ENCODE assay signal across 19 mouse cellular contexts in the genomic region with DNA sequence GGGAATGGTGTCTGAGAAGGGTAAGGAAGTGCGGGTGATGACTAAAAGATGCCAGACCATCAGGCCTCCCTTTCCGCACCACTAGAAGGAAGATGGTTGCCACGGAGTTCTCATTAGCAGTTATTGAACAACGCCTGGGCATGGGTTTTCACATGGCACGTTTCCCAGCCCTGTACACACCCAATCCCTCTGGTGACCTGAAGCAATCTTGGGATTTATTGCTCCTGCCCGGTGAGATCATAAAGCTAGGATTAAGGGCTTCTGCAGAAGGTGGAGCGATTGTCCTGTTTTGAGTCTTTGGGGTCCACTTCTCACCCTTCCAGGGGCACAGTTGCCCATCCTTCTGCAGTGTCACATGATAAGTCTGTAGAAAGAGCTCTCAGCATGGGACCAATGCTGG. TPM values are rescaled to one million over a fixed set of nuclear protein-coding genes. Genes with fewer than 3 reads are reported as not detected.
"Had no signal": no experiment of that assay in that cellular context is flagged by ENCODE, and none has a peak within 500 bp of the region (broad histone marks: within the 10 kb centered on the region; RNA-seq: fewer than 3 reads in every experiment).

No protein-coding gene starts in this region.

- H3K27me3 ChIP-seq: limb, embryonic 12.5 days; limb, embryonic 15.5 days; lung, embryonic 15.5 days; megakaryocyte, embryonic 14.5 days had no signal

- ATAC-seq: liver, postnatal 0 days had no signal

- H3K9me3 ChIP-seq: limb, embryonic 12.5 days; limb, embryonic 15.5 days; lung, embryonic 15.5 days had no signal

- H3K4me3 ChIP-seq: left cerebral cortex, adult 2 months; limb, embryonic 12.5 days; limb, embryonic 15.5 days; lung, embryonic 15.5 days; megakaryocyte, embryonic 14.5 days had no signal

- H3K36me3 ChIP-seq: limb, embryonic 12.5 days; limb, embryonic 15.5 days; lung, embryonic 15.5 days had no signal

- DNase-seq: kidney, postnatal 25 days; layer of hippocampus, postnatal 36 days; left cerebral cortex, postnatal 4 days; liver, postnatal 0 days; lung, postnatal 10 days; lung, postnatal 36 days; midbrain, embryonic 14.5 days; thymus, adult 18-20 months; thymus, postnatal 36 days had no signal

- H3K4me2 ChIP-seq: limb, embryonic 12.5 days; limb, embryonic 15.5 days; liver, embryonic 11.5 days; lung, embryonic 15.5 days; midbrain, embryonic 11.5 days had no signal

- H3K4me1 ChIP-seq: limb, embryonic 12.5 days; limb, embryonic 15.5 days; lung, embryonic 15.5 days; megakaryocyte, embryonic 14.5 days had no signal

- H3K27ac ChIP-seq: kidney, postnatal 0 days; left cerebral cortex, adult 2 months; limb, embryonic 12.5 days; limb, embryonic 15.5 days; liver, embryonic 14.5 days; lung, embryonic 15.5 days had no signal

- H3K9ac ChIP-seq: limb, embryonic 12.5 days; limb, embryonic 15.5 days; liver, embryonic 14.5 days; liver, postnatal 0 days; lung, embryonic 15.5 days had no signal

RNA-seq across cellular contexts. Expression of a gene that starts 26.9 kb away (rescaled TPM):
- total RNA-seq: left cerebral cortex, postnatal 4 days had no signal
- polyA plus RNA-seq: spleen, adult 2 months had no signal
